Mouse (Mus musculus) cerebellum, postnatal 25 days (tissue): ENCODE measurements around the gene Usp54.
"Not testable (repeated sequence)": the region's sequence is repeated elsewhere in the genome, so short reads cannot be mapped to it uniquely, and the experiment has no call there.

ENCODE experiments used
- DNase-seq, 2 experiments: peaks; one replicate each; pipeline ENCODE4 v3.0.0; 2021; ENCODE audit warnings: mixed read lengths in 2 of 2

The Usp54 gene

GRCm38 (mm10) chr14:20609519-20609918, 31.3 kb downstream of the Usp54 start:
- no peak for DNase-seq

DNA sequence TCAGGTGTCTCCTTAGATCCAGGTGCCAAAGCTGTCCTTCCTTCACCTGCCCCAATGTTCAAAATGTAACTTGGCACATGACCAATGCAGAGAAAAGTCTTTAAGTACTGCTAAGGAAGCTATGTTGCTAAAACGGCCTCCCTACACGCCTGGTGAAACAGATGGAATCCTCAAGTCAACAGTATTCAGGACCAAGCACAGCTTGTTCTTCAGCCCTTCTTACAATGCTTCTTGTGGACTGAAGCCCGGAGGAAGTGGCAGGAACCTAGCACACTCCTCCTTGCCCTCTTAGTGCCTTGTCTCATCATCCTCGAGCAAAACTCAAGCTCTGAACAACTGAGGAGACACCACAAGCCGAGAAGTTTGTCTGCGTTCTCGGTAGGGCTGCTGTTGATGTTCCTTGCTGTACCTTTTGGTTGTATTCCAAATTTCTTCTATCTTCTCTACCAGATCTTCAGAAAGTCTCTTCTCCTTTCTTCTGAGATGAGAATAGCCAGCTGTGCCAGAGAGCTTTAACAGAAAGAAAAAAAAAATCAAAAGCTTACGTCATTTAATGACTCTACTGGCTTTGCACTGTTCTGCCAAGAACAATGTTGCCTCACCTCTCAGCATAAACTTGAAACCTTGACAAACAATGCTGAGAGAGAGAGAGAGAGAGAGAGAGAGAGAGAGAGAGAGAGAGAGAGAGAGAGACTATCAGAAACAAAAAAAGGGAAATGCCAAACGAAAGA, 33.3 kb downstream of the Usp54 start:
- DNase-seq, result no peak

DNA sequence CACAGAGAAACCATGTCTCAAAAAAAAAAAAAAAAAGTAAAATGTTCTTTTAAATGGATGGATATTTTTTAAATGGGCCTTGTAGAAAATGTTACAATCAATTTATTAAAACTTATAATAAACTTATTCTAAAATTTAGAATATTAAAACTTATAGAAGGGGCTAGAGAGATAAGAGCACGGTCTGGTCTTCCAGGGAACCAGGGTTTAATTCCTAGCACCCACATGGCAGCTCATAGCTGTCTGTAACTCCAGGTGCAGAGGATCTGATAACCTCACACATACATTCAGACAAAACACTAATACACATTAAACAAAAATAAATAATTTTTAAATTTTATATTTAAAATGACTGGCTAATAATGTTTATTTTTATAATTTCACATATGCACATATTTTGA, 39.6 kb downstream of the Usp54 start:
- no peak for DNase-seq

GRCm38 (mm10) chr14:20600203-20600602, 40.7 kb downstream of the Usp54 start:
- no peak for DNase-seq

GRCm38 (mm10) chr14:20599542-20599941, 41.3 kb downstream of the Usp54 start:
- no peak for DNase-seq

GRCm38 (mm10) chr14:20595781-20596180, 45.1 kb downstream of the Usp54 start:
- DNase-seq, result peak; percentile 30 to 45

GRCm38 (mm10) chr14:20587458-20587857, 53.4 kb downstream of the Usp54 start:
- no peak for DNase-seq

- DNase-seq, result no peak
Observed at GRCm38 (mm10) chr14:20578822-20579407, 61.9 kb downstream of the Usp54 start.

DNA sequence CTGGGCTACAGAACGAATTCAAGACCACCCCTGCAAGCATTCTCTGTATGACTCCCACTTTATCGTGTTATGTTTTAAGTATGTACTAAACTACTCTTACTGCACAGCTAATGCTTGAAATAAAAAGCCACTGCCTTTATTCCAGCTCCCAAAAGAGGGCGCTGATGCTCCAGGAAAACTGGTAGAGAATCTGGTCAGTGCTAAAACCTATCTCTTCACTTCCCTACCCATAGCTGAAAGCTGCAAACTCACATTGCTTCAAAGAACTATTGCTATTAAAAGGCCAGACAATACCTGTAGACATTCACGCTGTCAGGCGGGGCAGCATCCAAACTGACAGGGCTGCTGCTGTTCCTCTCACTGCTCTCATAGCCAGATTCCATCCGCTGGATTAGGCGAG, 64.7 kb downstream of the Usp54 start:
- DNase-seq, result peak; percentile 74 to 85

DNA sequence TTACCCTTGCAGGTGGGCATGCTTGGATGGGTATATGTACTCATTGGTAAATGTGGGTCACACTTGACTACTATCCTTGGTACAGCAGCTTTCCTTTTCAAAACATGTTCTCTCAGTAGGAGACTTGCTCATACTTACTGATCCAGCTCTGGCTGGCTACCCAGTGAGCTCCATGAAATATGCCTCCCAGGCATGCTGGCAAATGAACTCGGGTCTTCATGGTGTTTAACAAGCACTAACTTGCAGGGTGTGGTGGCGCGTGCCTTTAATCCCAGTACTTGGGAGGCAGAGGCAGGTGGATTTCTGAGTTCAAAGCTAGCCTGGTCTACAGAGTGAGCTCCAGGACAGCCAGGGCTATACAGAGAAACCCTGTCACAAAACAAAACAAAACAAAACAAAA, 67.7 kb downstream of the Usp54 start:
- DNase-seq, result not testable (repeated sequence)

DNA sequence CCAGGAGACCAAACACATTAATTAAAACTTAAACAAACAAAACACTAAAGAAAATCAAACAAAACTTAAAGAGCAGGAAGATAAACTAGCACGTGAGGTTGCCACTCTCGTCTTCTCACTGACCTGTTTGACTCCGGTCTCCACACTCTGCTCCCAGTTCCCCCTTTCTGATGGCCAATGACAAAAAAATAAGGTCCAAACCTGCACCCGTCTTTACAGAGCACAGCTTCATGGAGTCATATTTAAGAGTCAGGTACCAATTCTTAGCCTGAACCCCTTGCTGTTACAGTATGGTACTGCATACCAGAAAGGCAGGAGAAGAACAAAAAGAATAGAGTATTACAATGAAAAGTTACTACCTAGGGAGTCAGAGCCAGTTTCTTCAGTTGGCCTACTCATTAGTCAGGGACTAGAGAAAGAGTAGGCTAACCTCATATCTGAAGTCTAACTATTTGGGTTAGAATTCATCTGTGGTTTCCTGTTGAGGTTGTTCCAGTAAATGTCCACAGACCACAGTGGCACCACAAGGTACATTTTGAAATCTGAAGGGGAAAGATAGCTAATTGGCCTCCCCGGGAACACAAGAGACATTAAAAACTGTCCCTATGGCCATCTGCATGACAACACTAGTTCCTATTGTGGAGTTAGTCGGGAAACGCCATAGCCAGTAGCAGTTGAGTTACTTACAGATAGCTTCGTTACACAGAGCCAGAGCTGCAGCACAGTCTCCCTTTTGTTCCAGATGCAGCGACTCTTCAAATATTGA, 75.4 kb downstream of the Usp54 start:
- DNase-seq, result no peak

- DNase-seq, result peak in 1 of 2 experiments; percentile 26
Observed at GRCm38 (mm10) chr14:20564692-20565091, 76.2 kb downstream of the Usp54 start.

GRCm38 (mm10) chr14:20561897-20562296, 79.0 kb downstream of the Usp54 start:
- no peak for DNase-seq

DNA sequence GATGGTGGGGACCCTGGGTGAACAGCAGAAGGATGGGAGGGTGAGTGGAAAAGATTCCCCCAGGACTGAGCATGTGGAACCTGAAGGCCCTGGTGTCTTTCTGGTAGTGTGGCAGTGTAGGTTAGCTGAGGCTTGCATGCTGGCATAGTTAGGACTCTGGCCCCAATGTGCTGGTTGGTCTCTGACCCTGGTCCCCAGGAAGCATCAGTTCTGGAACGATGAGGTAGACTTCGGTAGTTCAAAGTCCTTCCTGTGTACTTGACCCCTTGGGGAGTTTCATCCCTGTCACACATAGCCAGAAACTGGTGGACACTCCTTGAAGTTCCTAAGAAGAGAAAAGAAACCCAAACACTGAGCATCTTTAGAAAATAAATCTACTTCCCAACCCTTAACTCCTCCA, 90.7 kb downstream of the Usp54 start:
- no peak for DNase-seq

DNA sequence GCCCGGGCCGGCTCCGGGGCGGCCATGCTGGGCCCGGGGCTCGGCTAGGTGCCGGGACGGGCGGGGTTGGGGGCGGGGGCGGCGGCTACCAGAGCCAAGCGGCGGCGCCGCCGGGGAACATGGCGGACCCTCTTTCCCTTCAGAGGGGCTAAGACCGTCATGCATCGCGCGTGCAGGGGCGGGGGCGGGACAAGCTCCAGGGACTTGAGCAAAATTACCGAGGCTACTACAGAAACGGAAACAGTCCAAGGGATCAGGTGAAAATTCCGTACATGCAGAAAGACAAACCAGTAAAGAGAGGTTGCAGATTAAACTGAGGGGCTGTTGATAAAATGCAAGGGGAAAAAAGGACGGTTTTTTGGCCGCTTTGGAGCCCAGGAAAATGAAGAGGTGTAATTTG, 94.4 kb downstream of the Usp54 start, which contains the start of gene Ppp3cb:
Gene Ppp3cb, minus strand, starts transcription at position 159 of the 400 bp plus-strand sequence.
- peak; percentile 85 to 89 for DNase-seq

DNA sequence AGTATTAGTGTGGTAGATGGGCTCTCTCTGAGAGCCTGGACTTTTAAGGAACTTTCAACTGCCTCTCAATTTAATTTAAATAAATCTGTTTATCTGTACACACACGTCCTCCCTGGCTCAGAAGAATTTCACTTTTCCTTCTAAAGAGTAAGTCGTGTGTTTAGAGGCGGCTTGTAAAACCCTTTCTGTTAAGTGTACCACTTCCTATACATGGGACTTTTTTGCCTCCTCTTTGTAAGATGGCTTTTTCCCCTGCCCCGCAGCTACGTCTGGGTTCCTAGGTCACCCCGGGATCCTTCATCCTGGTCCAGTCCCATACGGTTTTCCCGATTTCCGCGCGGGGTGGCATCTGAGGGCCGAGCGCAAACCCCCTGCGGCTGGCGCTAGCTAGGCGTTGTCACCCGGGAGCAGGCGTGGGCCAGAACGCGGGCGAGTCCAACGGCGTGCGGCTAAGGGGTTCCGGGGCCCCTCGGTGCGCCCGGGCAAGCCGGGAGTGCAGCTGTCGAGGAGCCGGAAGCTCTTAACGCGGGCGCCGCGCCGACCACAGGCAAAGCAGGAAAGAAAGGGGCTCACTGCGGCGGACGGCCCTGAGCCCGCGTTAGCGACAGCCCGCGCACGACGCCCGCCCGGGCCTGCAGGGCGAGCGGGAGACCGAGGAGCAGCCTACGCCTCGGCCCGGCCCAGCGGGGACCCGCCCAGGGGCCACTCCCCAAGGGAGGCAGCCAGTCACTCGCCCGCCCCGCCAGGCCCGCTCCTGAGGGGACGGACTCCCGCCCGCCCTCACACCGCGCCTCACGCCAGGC, 95.1 kb downstream of the Usp54 start:
- peak; percentile 84 to 88 for DNase-seq

DNA sequence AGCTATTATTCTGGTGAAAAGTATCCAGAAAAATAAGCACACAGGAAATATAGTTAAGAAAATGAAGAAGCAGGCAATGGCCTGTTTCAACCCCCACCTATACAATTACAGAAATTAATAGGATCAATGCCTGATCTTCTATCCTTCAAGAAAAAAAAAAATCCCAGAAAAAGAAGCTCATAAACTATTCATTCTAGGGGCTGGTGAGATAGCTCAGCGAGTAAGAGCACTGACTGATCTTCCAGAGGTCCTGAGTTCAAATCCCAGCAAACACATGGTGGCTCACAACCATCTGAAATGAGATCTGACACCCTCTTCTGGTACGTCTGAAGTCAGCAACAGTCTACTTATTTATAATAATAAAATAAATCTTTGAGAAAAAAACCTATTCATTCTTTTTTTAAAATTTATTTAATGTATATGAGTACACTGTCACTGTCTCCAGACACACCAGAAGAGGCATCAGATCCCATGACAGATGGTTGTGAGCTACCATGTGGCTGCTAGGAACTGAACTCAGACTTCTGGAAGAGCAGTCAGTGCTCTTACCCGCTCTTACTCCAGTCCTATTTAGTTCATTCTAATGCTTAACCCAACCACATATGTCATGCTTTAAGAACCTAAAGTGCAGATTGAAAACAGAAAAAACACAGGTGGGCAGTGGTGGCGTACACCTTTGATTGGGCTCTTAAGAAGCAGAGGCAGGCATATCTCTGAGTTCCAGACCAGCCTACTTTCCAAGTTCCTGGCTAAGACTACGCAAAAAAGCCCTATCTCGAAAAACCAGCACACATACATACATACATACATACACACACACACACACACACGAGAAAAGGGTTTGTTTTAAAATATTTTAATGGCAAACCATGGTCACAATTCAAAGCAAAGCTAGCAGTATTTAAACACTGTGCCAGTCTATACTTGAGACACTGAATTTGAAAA, 96.1 kb downstream of the Usp54 start:
- DNase-seq, result peak in 1 of 2 experiments; percentile 11

DNA sequence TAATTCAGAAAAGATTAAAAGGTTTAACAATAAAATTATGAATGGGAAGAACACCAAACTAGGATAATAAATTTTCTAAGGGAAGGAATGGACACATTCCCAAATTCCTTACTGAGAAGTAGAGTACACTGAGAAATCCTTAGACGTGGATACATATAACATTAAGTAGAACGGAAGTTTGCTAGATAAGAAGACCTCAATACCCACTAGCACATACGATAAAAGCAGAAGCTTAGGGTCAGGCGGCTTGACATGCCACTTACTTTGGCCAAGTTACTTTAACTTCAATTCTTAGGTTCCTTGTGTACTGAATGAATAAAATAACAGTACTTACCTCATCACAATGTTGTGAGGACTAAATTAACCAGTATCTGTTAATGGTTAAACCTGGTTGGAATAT, 111.2 kb downstream of the Usp54 start:
- DNase-seq, result no peak

DNA sequence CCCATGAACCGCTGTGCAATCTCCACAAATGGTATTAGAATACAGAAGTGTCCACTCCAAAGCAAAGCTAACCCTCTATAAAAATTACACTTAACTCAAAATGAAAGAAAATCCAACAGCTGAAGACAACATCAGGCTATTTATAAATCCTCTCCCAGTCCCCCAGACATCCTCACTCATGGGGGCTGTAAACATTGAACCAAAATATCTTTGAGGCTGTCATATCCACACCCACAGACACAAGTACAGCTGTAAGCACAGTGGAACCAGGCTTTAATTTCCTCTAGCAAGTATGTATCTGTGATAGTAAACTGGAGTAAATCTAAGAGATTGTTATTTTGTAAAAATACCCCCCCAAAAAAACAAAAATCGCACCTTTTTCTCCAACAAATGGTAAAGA, 120.7 kb downstream of the Usp54 start:
- DNase-seq, result no peak

GRCm38 (mm10) chr14:20508424-20508823, 132.4 kb downstream of the Usp54 start:
- no peak for DNase-seq

- DNase-seq, result no peak
Observed at GRCm38 (mm10) chr14:20502966-20503365, 137.9 kb downstream of the Usp54 start.

DNA sequence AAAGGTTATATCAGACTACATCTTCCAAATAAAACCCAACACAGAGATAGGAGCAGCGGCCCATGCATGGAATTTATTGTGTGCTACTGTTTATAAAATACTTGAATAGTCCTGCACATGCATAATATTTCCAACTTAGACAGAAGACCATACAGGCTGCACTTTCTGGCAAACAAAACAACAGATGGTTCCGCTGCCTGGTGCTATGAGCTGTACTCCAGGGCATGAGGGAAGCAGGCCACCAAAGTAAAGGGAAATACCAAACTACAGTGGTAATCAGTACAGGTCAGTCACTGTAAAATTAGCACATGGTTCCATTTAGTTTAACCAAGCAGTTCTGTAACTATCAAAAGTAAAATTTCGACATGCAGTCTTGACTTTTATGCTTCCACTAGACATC, 140.9 kb downstream of the Usp54 start:
- peak; percentile 46 to 67 for DNase-seq
